Mouse (Mus musculus) forebrain, embryonic 13.5 days (tissue): Measurements from ENCODE around the gene Ank. TPM values are rescaled to one million over a fixed set of nuclear protein-coding genes. Genes with fewer than 3 reads are reported as not detected.

Experiments
- ATAC-seq: fragments of 200-750 bp; cut with Nextera tagmentation; 2 replicates; pipeline ENCODE4 v1.8.0; 2017
- H3K27ac ChIP-seq: fragments of 300-500 bp; sonication (generic); 2 replicates; pipeline ENCODE4 v1.5.1; 2015; ENCODE audit warnings: inconsistent platforms, mild to moderate bottlenecking, moderate library complexity
- H3K27me3 ChIP-seq: fragments of 300-500 bp; sonication (generic); 2 replicates; pipeline ENCODE4 v1.6.1; 2015; ENCODE audit warnings: mild to moderate bottlenecking, inconsistent platforms
- H3K36me3 ChIP-seq: fragments of 300-500 bp; sonication (generic); 2 replicates; pipeline ENCODE4 v1.6.1; 2015; ENCODE audit warnings: mild to moderate bottlenecking, inconsistent platforms; ENCODE audit not compliant: poor library complexity, severe bottlenecking
- H3K4me1 ChIP-seq: fragments of 300-500 bp; sonication (generic); 2 replicates; pipeline ENCODE4 v1.6.1; 2015; ENCODE audit warnings: inconsistent platforms
- H3K4me2 ChIP-seq: fragments of 300-500 bp; sonication (generic); 2 replicates; pipeline ENCODE4 v1.6.1; 2015; ENCODE audit warnings: inconsistent platforms, mild to moderate bottlenecking, moderate library complexity
- H3K4me3 ChIP-seq: fragments of 300-500 bp; sonication (generic); 2 replicates; pipeline ENCODE4 v1.5.1; 2015; ENCODE audit warnings: mild to moderate bottlenecking, inconsistent platforms
- H3K9ac ChIP-seq: fragments of 300-500 bp; sonication (generic); 2 replicates; pipeline ENCODE4 v1.6.1; 2015; ENCODE audit warnings: mild to moderate bottlenecking, inconsistent platforms
- H3K9me3 ChIP-seq: fragments of 300-500 bp; sonication (generic); replicated peaks from 2 replicates; pipeline ENCODE4 v1.6.1; 2016; ENCODE audit warnings: inconsistent platforms
- WGBS: fragments of 180-500 bp; shearing (Covaris S2); methylation state at CpG from one replicate; pipeline ENCODE4 v1.1.7; 2015; 5-methylcytosine and 5-hydroxymethylcytosine counted together
- polyA plus RNA-seq: library from polyadenylated mRNA; unstranded; fragments of >200 nt; fragmentation: Nextera tagmentation; extraction: Ambion mirVana; gene quantifications from 2 replicates; pipeline ENCODE4 v1.2.1, GENCODE M21; 2015

Gene Ank
- polyA plus RNA-seq, 1 experiment from 2014 or later: 9.7 TPM

DNA sequence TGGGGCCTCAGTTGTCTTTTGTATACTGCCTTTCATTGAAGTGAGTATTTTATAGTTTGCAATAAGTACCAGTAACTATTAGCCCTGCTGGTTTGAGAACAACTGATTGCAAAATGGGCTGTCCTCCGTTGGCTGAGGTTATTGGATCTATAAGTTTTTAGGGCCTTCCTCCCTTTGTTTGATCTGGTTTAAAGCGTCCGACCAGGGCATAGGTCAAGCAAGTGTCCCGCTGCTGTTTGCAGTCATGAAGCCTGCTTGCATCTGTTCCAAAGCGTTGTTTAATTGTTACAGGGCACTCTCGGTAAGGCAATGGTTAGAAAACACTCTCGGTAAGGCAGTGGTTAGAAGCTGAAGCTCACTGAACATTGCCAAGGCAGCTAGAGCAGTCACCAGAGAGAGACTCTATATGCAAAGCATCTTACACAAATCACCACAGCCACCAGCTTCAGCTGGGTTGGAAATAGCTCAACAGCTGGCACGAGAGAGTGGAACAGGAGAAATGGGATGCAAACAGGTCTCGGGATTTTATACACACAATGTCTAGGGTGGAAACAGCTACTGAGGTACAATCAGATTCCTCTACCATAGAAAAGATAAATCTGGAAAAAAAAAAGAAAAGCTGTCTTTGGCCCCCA, 84.0 kb downstream of the Ank start:
- Histone ChIP-seq H3K4me1 (peaks cover 9% of the 10 kb centered on the region; the same call in 1 of the 2 replicates), H3K4me2 (no peak overlapping the region), H3K9ac (no peak overlapping the region), H3K4me3 (no peak overlapping the region), H3K27ac (no peak overlapping the region), H3K27me3 (no peaks in the 10 kb centered on the region), H3K9me3 (no peaks in the 10 kb centered on the region), H3K36me3 (no peaks in the 10 kb centered on the region)
- no peak for ATAC-seq
- WGBS: 76% methylated on average over 9 of the region's 9 CpGs

DNA sequence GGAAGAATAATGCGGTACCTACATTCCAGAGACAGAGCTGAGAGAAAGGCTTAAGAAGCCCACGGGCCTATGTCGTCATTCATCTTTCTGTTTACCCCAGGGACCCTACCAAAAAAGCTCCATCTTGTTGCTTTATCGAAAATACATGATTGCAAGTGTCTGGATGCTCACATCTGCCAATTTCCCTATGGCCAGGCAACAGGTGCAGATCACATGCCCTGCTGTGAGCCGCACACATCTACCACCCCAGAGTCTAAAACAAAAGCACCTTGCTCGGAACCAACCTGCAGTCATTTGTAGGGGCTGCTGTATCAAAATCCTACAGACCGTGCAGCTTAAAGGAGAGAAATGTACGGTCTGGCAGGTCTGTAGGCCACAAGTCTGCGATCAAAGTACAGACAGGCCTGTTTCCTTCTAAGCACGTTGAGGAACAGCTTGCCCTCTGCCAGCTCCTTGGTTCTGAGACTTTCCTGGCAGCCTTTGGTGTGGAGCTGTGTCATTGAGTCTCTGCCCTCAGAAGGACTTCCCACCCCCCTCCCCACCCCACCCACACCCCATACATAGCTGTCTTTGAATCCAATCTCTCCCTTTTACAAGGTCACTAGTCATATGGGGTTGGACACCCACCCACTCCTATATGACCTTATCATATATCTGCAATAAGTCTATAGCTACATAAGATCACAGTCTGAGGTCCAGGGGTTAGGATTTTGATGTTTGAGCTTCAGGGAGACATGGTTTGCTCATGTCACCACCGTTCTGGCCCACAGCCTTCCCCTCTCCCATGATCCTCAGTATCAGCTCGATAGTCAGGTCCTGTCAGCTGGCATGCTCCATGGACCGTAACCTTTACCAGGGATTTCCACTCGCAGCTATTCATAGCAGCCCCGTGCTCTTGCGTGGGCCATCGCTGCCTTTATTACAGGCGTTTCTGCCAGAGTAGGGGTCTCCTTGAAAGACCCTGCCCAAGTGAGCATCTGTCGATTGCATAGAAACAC, 84.9 kb downstream of the Ank start:
- no peaks in the 10 kb centered on the region for H3K36me3 ChIP-seq
- ATAC-seq: no peak
- no peak overlapping the region for H3K4me3 ChIP-seq
- H3K27ac ChIP-seq: no peak overlapping the region
- no peaks in the 10 kb centered on the region for H3K9me3 ChIP-seq
- no peak overlapping the region for H3K4me2 ChIP-seq
- peaks cover 9% of the 10 kb centered on the region; the same call in 1 of the 2 replicates for H3K4me1 ChIP-seq
- WGBS: 87% methylated on average over 19 of the region's 19 CpGs
- H3K27me3 ChIP-seq: no peaks in the 10 kb centered on the region
- H3K9ac ChIP-seq: no peak overlapping the region

DNA sequence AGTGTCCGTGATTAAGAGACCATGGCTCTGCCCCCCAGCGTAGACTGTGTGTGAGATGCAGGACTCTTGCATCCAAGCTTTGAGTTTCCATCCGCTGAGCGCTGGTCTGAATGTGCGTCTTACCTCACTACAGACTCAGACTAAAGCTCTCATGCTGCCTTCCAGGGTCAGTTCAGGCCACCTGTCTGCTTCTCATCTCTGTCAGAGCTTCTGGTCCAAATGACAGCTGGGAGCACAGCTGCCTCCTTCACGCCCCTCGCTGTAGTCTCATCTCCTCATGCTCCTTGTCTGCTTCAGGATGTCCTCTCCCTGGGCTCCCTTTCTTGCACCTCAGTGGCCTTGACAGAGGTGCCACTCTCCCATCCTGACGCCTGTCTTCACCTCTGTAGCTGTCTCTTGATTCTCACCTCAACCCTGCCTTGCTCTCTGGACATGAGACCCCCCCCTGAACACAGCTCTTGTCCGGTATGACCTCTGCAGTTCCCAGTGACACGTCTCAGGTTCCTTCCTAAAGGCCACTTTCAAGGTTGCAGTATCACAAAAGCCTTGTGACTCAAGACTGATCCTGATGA, 85.7 kb downstream of the Ank start:
- H3K27me3 ChIP-seq: no peaks in the 10 kb centered on the region
- H3K27ac ChIP-seq: no peak overlapping the region
- H3K9ac ChIP-seq: no peak overlapping the region
- peaks cover 9% of the 10 kb centered on the region; the same call in 1 of the 2 replicates for H3K4me1 ChIP-seq
- H3K9me3 ChIP-seq: no peaks in the 10 kb centered on the region
- peaks cover 1% of the 10 kb centered on the region for H3K36me3 ChIP-seq
- 85% methylated on average over 10 of the region's 10 CpGs for WGBS
- ATAC-seq: no peak
- H3K4me3 ChIP-seq: no peak overlapping the region
- no peak overlapping the region for H3K4me2 ChIP-seq

DNA sequence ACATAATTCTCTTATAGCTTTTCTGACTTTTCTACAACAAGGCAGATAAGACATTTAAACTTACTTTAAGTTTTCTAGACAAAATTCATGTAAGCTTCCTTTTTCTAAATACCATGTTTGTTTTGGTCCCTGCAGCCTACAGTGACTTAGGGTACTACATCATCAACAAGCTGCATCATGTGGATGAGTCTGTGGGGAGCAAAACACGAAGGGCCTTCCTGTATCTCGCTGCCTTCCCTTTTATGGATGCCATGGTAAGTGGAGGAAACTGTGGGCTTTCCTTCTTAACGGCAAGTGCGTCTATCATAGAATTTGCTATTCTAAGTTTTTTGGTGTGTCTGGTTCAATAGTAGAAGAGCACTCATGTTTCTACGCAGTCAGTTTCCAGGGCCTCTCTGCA, 87.1 kb downstream of the Ank start:
- Histone ChIP-seq H3K4me2 (no peak overlapping the region), H3K9ac (no peak overlapping the region), H3K4me3 (no peak overlapping the region), H3K27me3 (no peaks in the 10 kb centered on the region), H3K27ac (no peak overlapping the region), H3K9me3 (no peaks in the 10 kb centered on the region), H3K36me3 (peaks cover 3% of the 10 kb centered on the region), H3K4me1 (peaks cover 12% of the 10 kb centered on the region)
- ATAC-seq: no peak
- WGBS: 94% methylated on average over 5 of the region's 5 CpGs

DNA sequence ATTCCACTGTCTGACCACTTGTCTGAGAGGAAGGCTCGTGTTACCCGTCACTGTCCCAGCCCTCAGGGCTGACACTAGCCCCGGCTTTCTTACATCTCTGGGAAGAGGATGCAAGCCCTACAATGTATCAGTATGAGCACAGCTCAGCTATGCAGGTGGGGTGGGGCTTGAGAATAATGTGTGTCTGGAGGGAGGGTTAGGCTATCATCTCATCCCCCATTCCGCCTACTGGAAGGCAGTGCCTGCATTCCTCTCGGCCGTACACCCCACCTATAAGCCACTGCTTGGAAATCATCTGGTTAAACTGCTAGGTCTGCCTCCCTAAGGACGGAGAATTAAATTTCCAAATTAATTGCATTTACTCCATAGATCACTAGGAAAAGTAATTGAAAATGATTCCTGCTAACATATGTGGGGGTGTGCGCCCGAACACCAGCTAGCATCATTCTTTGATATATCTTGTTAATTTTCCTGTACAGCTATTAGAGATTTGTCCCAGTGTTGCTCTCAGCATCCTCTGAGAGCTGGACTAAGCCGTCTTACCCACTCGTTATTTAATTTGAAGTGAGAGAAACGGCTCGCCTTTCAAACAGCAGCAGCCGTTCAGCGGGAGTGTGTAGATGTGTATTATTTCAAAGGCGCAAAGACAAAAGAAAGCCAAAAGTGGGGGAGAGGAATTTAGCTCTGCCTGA, 92.1 kb downstream of the Ank start:
- no peak overlapping the region for H3K27ac ChIP-seq
- WGBS: 36% methylated on average over 16 of the region's 16 CpGs

DNA sequence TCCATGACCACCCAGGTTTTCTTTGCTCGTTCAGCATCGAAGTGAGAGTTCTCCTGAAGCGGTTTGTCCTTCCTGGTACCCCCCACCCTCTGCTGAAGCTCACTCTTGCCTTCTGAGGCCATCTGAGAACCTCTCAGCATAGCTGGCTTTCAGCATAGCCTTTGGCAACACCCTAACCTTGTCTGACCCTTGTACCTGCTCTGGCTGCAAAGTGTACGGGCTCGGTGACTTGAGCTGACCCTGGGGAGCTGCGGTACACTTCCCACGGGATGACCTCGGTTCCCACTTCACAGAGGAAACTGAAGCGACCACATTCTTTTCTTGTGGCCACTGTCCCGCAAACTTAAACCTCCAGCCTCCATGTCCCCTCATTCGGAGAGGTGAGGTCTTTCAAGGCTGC, 93.8 kb downstream of the Ank start:
- H3K4me2 ChIP-seq: no peak overlapping the region
- no peak overlapping the region for H3K27ac ChIP-seq
- WGBS: 90% methylated on average over 11 of the region's 11 CpGs
- H3K36me3 ChIP-seq: peaks cover 6% of the 10 kb centered on the region
- H3K27me3 ChIP-seq: no peaks in the 10 kb centered on the region
- no peaks in the 10 kb centered on the region for H3K9me3 ChIP-seq
- H3K4me3 ChIP-seq: no peak overlapping the region
- no peak overlapping the region for H3K9ac ChIP-seq
- peaks cover 21% of the 10 kb centered on the region for H3K4me1 ChIP-seq
- ATAC-seq: no peak

More for the DNA sequence above, 92.1 kb downstream of the Ank start:
- ATAC-seq: peak; percentile 47; the same call in 1 of the 2 replicates
- no peak overlapping the region for H3K9ac ChIP-seq
- peaks cover 13% of the 10 kb centered on the region for H3K4me1 ChIP-seq
- H3K9me3 ChIP-seq: no peaks in the 10 kb centered on the region
- H3K36me3 ChIP-seq: peaks cover 3% of the 10 kb centered on the region
- H3K4me3 ChIP-seq: no peak overlapping the region
- H3K4me2 ChIP-seq: no peak overlapping the region; the same call in 1 of the 2 replicates
- H3K27me3 ChIP-seq: no peaks in the 10 kb centered on the region

DNA sequence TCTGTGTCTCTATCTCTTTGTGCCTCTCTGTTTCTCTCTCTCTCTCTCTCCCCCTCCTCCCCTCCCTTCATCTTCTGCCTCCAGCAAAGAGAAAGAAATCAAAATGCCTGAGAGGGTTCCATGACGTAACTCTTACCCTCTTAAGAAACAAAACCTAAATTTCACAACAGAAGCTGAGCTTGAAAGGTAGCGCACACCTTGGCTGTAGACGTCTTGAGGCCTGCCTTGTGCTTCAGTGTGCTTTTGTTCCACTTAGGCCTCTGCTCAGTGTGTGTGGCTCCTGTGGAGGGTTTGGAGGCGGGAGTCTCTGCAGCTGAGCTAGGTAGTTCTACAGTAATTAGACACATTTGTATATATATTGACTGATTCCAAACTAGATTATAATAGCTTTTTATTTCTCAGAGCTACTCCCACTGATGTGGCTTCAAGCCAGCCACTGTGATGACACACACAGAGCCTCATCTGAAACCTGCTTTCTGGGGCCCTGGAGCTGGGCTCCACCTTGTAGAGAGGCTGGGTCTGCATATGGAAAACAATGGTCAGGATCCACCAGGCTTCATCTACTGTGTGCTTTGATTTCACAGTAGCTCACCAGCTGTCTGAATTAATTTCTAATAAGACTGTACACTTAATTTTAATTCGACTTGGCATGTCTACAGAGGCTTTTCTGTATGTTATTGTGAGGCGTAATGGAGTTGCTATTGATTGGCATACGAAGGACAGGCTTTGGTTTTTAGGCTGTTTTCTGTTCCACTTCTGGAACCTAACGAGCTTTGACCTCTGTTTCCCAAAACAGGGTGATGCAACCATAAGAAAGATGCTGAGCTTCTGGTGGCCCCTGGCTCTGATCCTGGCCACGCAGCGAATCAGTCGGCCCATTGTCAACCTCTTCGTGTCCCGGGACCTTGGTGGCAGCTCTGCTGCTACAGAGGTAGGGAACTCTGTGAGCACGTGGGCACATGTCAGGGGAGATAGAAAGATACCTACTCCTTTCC, 97.9 kb downstream of the Ank start:
- H3K4me2 ChIP-seq: no peak overlapping the region
- WGBS: 64% methylated on average over 14 of the region's 14 CpGs
- H3K4me1 ChIP-seq: peaks cover 9% of the 10 kb centered on the region; the same call in 1 of the 2 replicates
- H3K4me3 ChIP-seq: no peak overlapping the region
- peak; percentile 28; the same call in 1 of the 2 replicates for ATAC-seq
- H3K36me3 ChIP-seq: peaks cover 36% of the 10 kb centered on the region
- no peak overlapping the region for H3K9ac ChIP-seq
- no peak overlapping the region for H3K27ac ChIP-seq
- no peaks in the 10 kb centered on the region for H3K9me3 ChIP-seq
- H3K27me3 ChIP-seq: no peaks in the 10 kb centered on the region

DNA sequence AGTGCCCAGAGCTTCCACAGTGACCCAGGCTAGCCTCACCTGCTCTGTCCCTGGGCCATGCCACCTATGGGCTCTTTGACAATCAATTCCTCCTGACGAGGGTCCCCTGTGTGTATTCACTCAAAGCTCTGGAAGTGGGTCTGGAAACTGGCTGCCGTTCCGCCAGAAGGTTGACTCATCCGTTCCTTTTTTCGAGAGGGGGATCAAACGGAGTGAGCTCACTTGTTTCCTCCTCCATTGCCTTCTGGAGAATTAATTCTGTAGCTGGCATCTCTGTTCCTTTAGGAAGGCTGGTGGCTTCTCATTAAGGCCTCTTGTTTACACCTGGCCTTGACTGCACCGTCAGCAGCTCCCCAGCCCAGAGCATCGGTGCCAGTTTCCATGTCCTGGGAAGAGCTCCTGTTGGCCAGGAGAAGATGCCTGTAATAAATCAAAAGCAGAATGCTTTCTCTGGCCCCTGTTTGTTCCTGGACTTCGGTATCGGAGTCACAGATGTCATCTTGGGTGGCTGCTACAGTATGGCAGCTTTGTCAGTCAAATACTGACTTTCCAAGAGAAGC, 99.2 kb downstream of the Ank start:
- Histone ChIP-seq H3K4me2 (no peak overlapping the region), H3K9ac (no peak overlapping the region), H3K27me3 (no peaks in the 10 kb centered on the region), H3K4me3 (no peak overlapping the region), H3K4me1 (0 out of 2 replicates have a peak, but pooled peaks cover 8% of the 10 kb centered on the region), H3K27ac (no peak overlapping the region), H3K9me3 (no peaks in the 10 kb centered on the region), H3K36me3 (peaks cover 42% of the 10 kb centered on the region)
- ATAC-seq: no peak
- 87% methylated on average over 10 of the region's 10 CpGs for WGBS

DNA sequence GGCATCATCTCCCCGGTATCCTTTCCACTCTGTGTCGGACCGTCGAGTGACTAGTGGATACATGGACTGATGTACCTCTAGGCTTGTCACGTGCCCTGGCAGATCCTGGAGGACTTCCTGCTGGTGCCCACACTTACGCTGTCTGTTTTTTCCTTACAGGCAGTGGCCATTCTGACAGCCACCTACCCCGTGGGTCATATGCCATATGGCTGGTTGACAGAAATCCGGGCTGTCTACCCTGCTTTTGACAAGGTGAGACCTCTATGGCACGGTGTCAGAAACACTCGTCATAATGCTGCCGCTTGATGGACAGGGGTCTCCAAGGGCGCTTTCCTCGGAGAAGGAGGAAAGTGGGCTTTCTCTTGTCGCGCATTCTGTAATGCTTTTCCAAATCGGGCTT, 100.9 kb downstream of the Ank start:
- no peak overlapping the region for H3K4me2 ChIP-seq
- no peak overlapping the region for H3K4me3 ChIP-seq
- H3K27ac ChIP-seq: no peak overlapping the region
- no peaks in the 10 kb centered on the region for H3K9me3 ChIP-seq
- H3K4me1 ChIP-seq: 0 out of 2 replicates have a peak, but pooled peaks cover 8% of the 10 kb centered on the region
- no peak overlapping the region for H3K9ac ChIP-seq
- ATAC-seq: no peak
- H3K27me3 ChIP-seq: no peaks in the 10 kb centered on the region
- peaks cover 56% of the 10 kb centered on the region for H3K36me3 ChIP-seq
- 92% methylated on average over 16 of the region's 16 CpGs for WGBS

DNA sequence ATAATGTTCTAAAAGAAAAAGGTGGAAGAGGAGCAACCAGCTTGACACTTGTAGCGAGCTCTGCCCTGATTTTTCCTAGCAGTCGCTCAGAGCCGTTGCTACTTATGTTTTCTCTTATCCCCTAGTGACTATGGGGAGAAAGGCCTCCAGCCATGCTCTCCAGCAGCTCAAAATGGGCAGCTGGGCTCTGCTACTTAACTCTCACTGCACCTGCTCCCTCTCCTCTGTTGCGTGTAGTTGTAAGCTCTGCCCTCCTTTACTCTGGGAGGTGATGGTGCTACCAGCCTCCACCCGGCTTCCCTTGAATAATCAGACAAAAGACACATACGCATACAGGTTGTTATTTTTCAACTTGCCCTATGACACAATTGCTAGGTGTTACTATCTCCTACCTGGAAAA, 101.9 kb downstream of the Ank start:
- Histone ChIP-seq H3K36me3 (peaks cover 64% of the 10 kb centered on the region), H3K4me3 (no peak overlapping the region), H3K4me1 (0 out of 2 replicates have a peak, but pooled peaks cover 8% of the 10 kb centered on the region), H3K9me3 (no peaks in the 10 kb centered on the region), H3K4me2 (no peak overlapping the region), H3K27ac (no peak overlapping the region), H3K27me3 (no peaks in the 10 kb centered on the region), H3K9ac (no peak overlapping the region)
- WGBS: 87% methylated on average over 6 of the region's 6 CpGs
- no peak for ATAC-seq
